Mouse (Mus musculus) bone marrow, adult 2 months (tissue): ENCODE results near the gene Abcf2. TPM values are rescaled to one million over a fixed set of nuclear protein-coding genes. Genes with fewer than 3 reads are reported as not detected.
"Not testable (repeated sequence)": the region's sequence is repeated elsewhere in the genome, so short reads cannot be mapped to it uniquely, and the experiment has no call there.

Experiments
- H3K27ac ChIP-seq: fragments of 200-500 bp; 2 replicates; pipeline ENCODE4 v1.5.1; 2012; ENCODE audit warnings: low read depth, mild to moderate bottlenecking, control low read depth, inconsistent platforms, low read length; ENCODE audit not compliant: control insufficient read depth, poor library complexity, insufficient read depth
- H3K4me1 ChIP-seq: fragments of 200-500 bp; 2 replicates; pipeline ENCODE4 v1.6.1; 2011; ENCODE audit warnings: low read length; ENCODE audit not compliant: control insufficient read depth, insufficient read depth
- H3K4me3 ChIP-seq: fragments of 200-500 bp; replicated peaks from 2 replicates; pipeline ENCODE3; 2011; ENCODE audit warnings: mild to moderate bottlenecking, low read depth, low read length, control low read depth; ENCODE audit not compliant: control insufficient read depth
- CTCF ChIP-seq: fragments of 200-500 bp; IDR thresholded peaks from 2 replicates; pipeline ENCODE4 v1.5.1; 2011; ENCODE audit warnings: low read length, control low read depth; ENCODE audit not compliant: control insufficient read depth, insufficient read depth
- POLR2A ChIP-seq: fragments of 200-500 bp; IDR thresholded peaks from 2 replicates; pipeline ENCODE4 v1.6.1; 2011; ENCODE audit warnings: low read depth, mild to moderate bottlenecking, control low read depth, low read length, borderline replicate concordance; ENCODE audit not compliant: control insufficient read depth
- whole genome bisulfite sequencing: fragments of 180-500 bp; shearing (Covaris S2); methylation state at CpG from one replicate; pipeline ENCODE4 v1.1.7; 2018; 5-methylcytosine and 5-hydroxymethylcytosine counted together
- polyA plus RNA-seq: library from polyadenylated mRNA; stranded (reverse); fragments of >200 nt; gene quantifications from 2 replicates; pipeline ENCODE4 v1.2.4, GENCODE M21; 2011; ENCODE audit warnings: low replicate concordance; ENCODE audit not compliant: missing spikeins, insufficient read depth, insufficient read length

The Abcf2 gene
- polyA plus RNA-seq, 1 experiment: 29.1 TPM

DNA sequence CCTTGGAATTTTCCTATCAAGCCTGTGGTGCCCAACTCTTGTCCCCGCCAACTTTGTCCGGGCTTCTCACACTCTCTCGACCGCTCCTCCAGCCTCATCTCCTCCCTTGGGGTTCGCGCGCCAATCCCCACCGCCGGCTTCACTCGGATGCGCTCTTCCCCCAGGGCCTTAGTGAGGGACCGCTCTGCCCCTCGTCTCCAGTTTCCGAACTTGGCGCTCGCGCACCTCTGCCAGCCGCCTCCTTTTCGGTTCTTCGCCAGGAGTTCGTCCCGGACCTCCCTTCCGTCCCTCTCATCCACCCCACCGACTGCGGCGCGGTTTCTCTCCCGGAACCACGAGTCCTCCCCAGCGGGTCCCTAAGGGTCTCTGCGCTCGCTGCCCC, 475 bp downstream of the Abcf2 start:
- WGBS: under 1% methylated on average over 32 of the region's 32 CpGs
- peak overlapping the region; percentile 16; the same call in 1 of the 2 replicates for H3K27ac ChIP-seq
- no peaks in the 10 kb centered on the region; the same call in 1 of the 2 replicates for H3K4me1 ChIP-seq
- TF ChIP-seq POLR2A (no peak), CTCF (no peak)
- peak overlapping the region; percentile 78 for H3K4me3 ChIP-seq

DNA sequence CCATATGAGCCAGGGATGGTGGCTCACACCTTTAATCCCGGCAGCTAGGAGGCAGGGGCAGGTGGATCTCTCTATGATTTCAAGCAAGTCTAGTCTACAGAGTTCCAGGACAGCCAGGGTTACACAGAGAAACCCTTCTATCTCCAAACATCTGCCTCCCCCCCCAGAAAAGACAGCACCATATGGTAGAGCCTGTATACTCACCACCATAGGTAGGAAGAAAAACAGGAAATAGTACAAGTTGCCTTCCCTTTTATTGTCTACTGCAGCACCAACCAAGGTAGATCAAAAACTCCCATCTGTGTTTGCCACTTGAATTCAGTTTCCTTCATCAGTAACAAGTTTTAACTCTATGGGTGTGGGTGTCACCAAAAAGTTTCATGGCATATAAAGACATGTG, 1.3 kb downstream of the Abcf2 start:
- no peaks in the 10 kb centered on the region; the same call in 1 of the 2 replicates for H3K4me1 ChIP-seq
- TF ChIP-seq POLR2A (no peak), CTCF (no peak)
- H3K27ac ChIP-seq: no peak overlapping the region
- no peak overlapping the region for H3K4me3 ChIP-seq
- 88% methylated on average over 1 of the region's 1 CpGs for WGBS

DNA sequence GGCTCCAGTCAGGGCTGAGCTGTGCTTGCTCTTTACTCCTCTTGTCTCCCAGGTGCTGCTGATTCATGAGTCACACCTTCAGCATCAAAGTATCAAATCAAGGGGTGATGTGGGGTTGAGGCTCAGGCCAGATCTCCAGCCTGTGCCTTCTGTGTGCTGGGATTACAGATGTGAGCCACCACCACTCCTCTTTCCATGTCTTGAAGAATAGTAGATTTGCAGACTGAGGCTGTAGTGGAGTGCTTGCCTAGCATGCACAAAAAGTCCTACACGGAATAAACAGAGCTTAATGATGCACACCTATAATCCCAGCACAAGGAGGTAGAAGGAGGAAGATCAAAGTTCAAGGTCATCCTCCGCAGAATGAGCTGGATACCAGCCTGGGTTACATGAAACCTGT, 20.6 kb downstream of the Abcf2 start, which contains the start of gene 4931409K22Rik:
Gene 4931409K22Rik, minus strand, starts transcription at position 101 of the 400 bp plus-strand sequence.
- H3K4me3 ChIP-seq: no peak within 1 kb of the TSS
- no peak within 1 kb of the TSS for H3K27ac ChIP-seq
- WGBS: 72% methylated on average over 2 of the region's 2 CpGs
- no peak for TF ChIP-seq CTCF
- no peak for TF ChIP-seq POLR2A
- no peaks in the 10 kb centered on the region for H3K4me1 ChIP-seq

- not testable (repeated sequence) for H3K4me1 ChIP-seq, H3K4me3 ChIP-seq
- WGBS: 88% methylated on average over 7 of the region's 7 CpGs
These were observed 21.9 kb downstream of the Abcf2 start for GRCm38 (mm10) chr5:24555335-24555734.

GRCm38 (mm10) chr5:24553621-24554244, 23.5 kb downstream of the Abcf2 start:
- H3K4me1 ChIP-seq: no peaks in the 10 kb centered on the region
- 66% methylated on average over 5 of the region's 5 CpGs for WGBS
- H3K27ac ChIP-seq: no peak overlapping the region

More at GRCm38 (mm10) chr5:24555335-24555734, 21.9 kb downstream of the Abcf2 start:
- H3K27ac ChIP-seq: not testable (repeated sequence)

GRCm38 (mm10) chr5:24551317-24551688, 26.0 kb downstream of the Abcf2 start:
- H3K4me1 ChIP-seq: no peaks in the 10 kb centered on the region
- H3K27ac ChIP-seq: no peak overlapping the region
- 53% methylated on average over 2 of the region's 2 CpGs for WGBS
- H3K4me3 ChIP-seq: no peak overlapping the region
- no peak for TF ChIP-seq POLR2A
- TF ChIP-seq CTCF: no peak

More at GRCm38 (mm10) chr5:24553621-24554244, 23.5 kb downstream of the Abcf2 start:
- TF ChIP-seq CTCF: no peak
- TF ChIP-seq POLR2A: no peak
- no peak overlapping the region for H3K4me3 ChIP-seq

- H3K4me1 ChIP-seq: no peaks in the 10 kb centered on the region
- H3K27ac ChIP-seq: no peak overlapping the region
- H3K4me3 ChIP-seq: no peak overlapping the region
- TF ChIP-seq POLR2A (no peak), CTCF (no peak)
- WGBS: 25% methylated on average over 26 of the region's 26 CpGs
These were observed 26.5 kb downstream of the Abcf2 start for GRCm38 (mm10) chr5:24550598-24551316.

GRCm38 (mm10) chr5:24542643-24543042, 34.6 kb downstream of the Abcf2 start:
- Histone ChIP-seq H3K27ac (no peak overlapping the region), H3K4me1 (no peaks in the 10 kb centered on the region), H3K4me3 (no peak overlapping the region)
- 69% methylated on average over 7 of the region's 7 CpGs for WGBS
- TF ChIP-seq CTCF (no peak), POLR2A (no peak)
